Mouse (Mus musculus): ENCODE measurements around the gene 9530002B09Rik. TPM values are rescaled to one million over a fixed set of nuclear protein-coding genes. Genes with fewer than 3 reads are reported as not detected.

Gene 9530002B09Rik
- not detected for total RNA-seq (2021)
- long read RNA-seq, experiment 1 = 0 reads
- long read RNA-seq, experiment 2 = 0 reads

GRCm38 (mm10) chr4:122688975-122689374 lies at the start of gene 9530002B09Rik:
TSS of gene 9530002B09Rik (plus strand) at chr4:122689275.
- no peak for TF ChIP-seq CTCF (IDR thresholded peaks at IDR 0.05)
- DNase-seq (ENCODE audit: extremely low spot score in 1 of 2, low spot score in 2 of 2) = no peak
- Histone ChIP-seq H3K4me3 (no peak within 1 kb of the TSS), H3K27ac (no peak within 1 kb of the TSS)
- intact Hi-C loops (cut with DNase I) = no loop called here

Other genes starting within 250 kb of the 9530002B09Rik start
- 10 to 100 TPM; 97.2 to 97.7 TPM for gene Ppt1, start 147.0 kb downstream of the 9530002B09Rik start, total RNA-seq (2021)
- 100 to 1,000 TPM; 260 to 281 TPM for gene Cap1, start 196.8 kb downstream of the 9530002B09Rik start, total RNA-seq (2021)

Data from left cerebral cortex, adult 2 months (tissue).